Mouse (Mus musculus) erythroblast, adult 5-6 weeks (primary cell): ENCODE measurements at regions not wholly inside any gene's neighbourhood (a gene's known extent, or its start where the extent isn't known, plus 50 kb on each side); places are given as distances from the start of the nearest gene placed in this dataset.

Experiments used
- ATAC-seq: replicated peaks from 2 replicates; pipeline ENCODE4 v1.8.0; 2016; ENCODE audit warnings: moderate number of reproducible peaks, mild to moderate bottlenecking, moderate TSS enrichment, inconsistent platforms; ENCODE audit not compliant: poor library complexity, low FRiP score, severe bottlenecking

- no peak for ATAC-seq
Observed at GRCm38 (mm10) chr10:84019381-84019780, 296.7 kb downstream of the 1500009L16Rik start.

- ATAC-seq = no peak
Observed at GRCm38 (mm10) chr10:84020023-84020620, 297.5 kb downstream of the 1500009L16Rik start.

- no peak for ATAC-seq
Observed at GRCm38 (mm10) chr10:84021167-84022120, 298.8 kb downstream of the 1500009L16Rik start.

GRCm38 (mm10) chr10:84024294-84024693 lies 301.6 kb downstream of the 1500009L16Rik start:
- ATAC-seq = no peak

- ATAC-seq = no peak
Observed at GRCm38 (mm10) chr10:84024901-84025300, 302.2 kb downstream of the 1500009L16Rik start.

- no peak for ATAC-seq
Observed at GRCm38 (mm10) chr10:84026798-84027197, 304.1 kb downstream of the 1500009L16Rik start.

GRCm38 (mm10) chr10:84036131-84036877 lies 313.6 kb downstream of the 1500009L16Rik start:
- ATAC-seq = no peak

GRCm38 (mm10) chr10:84048706-84049105 lies 326.0 kb downstream of the 1500009L16Rik start:
- ATAC-seq = no peak

- no peak for ATAC-seq
Observed at GRCm38 (mm10) chr10:84052696-84053095, 330.0 kb downstream of the 1500009L16Rik start.

- ATAC-seq = no peak
Observed at GRCm38 (mm10) chr10:84054551-84055336, 332.1 kb downstream of the 1500009L16Rik start.

- no peak for ATAC-seq
Observed at GRCm38 (mm10) chr10:84055402-84056167, 332.9 kb downstream of the 1500009L16Rik start.

- ATAC-seq = no peak
Observed at GRCm38 (mm10) chr10:84056323-84057169, 333.9 kb downstream of the 1500009L16Rik start.

GRCm38 (mm10) chr10:84058301-84058700 lies 335.6 kb downstream of the 1500009L16Rik start:
- no peak for ATAC-seq

GRCm38 (mm10) chr10:84059646-84060491 lies 337.2 kb downstream of the 1500009L16Rik start:
- ATAC-seq = no peak

GRCm38 (mm10) chr10:84060492-84061218 lies 338.0 kb downstream of the 1500009L16Rik start:
- no peak for ATAC-seq

GRCm38 (mm10) chr10:84067052-84067650 lies 344.5 kb downstream of the 1500009L16Rik start:
- ATAC-seq = no peak
